Mouse (Mus musculus) CD4-positive, CD25-positive, alpha-beta regulatory T cell, adult 2 months (primary cell): Measurements from ENCODE around the gene Gm26566.
"Not testable (repeated sequence)": the region's sequence is repeated elsewhere in the genome, so short reads cannot be mapped to it uniquely, and the experiment has no call there.

Experiments
- DNase-seq: peaks from one replicate; pipeline ENCODE4 v3.0.0-alpha.2; 2012; ENCODE audit warnings: low read depth, low spot score

The Gm26566 gene

DNA sequence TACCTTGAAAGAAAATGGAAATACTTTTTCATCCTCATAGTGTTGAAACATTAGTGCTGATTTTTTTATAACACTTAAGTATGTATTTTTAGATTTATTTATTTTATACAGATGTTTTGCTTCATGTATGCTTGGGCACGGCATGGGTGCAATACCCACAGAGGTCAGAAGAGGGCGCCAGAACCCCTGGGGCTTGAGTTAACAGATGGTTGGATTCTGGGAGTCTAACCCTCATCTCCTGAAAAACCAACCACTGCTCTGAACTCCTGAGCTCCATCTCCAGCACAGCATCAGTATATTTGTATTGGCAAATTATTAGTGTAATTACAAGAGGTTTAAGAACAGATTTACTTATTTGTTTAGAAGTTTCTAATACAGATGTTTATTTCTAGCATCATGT is 16.9 kb downstream of the Gm26566 start:
- DNase-seq, result peak; percentile 91

DNA sequence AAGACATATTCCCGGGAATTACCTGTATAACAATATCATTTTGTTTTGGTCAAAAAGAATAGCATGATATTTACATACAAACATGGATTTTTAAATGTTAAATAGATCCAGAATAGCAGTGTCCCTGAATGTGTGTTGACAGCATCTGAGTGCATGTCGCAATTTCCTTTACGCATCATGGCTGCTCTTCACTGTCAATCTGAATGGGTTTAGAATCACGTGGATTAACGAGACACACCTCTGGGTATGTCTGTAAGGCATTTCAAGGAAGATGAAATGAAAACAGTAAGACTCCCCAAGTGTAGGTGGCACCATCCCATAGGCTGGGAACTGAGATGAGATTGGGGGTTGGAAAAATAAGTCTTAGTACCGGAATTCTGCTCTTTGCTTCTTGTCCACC is 17.4 kb downstream of the Gm26566 start:
- no peak for DNase-seq

DNA sequence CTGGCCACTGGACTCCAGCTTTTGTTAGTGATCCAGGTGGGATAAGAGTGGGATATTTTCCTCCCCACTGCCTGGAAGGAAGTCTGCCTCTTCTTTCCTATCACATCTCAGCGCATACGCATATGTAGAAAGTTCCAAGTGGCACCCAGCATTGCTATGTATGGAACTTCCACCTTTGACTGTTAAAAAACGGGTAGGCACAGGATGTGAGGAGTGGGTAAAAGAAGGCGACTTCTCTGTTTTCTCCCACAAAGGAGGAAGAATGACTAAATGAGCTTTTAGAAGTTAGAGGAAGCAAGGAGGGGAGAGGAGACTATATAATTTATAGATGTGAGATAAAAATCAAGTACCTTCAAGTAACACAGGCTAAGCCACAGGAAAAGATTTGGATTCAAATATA is 19.8 kb downstream of the Gm26566 start:
- no peak for DNase-seq

DNA sequence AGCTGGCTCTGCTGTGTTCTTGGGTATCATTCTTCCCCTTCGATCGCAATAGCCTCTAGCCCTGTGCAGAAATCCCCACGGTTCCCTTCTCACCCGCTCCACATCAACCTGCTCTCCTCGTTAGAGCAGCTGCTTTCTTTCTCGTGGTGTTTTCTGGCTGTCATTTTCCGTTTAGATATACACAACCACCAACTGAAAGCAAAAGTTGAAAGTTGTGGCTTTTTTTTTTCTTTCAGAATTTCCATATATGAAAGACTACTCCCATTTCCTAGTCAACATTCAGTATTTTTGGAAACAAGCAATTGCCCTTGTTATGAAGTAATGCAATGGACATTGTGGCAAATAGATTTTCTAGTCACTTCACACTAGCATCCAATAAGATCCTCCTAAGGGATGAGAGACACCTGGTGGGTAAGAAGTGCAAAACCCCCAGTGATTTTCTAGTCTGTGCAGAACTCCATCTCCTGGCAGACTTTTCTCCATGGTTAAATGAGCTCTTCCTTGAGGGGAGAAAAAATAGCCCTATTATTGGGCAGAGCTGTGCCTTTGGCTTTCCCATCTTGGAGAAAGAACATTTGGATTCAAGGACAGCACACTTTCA is 21.3 kb downstream of the Gm26566 start:
- peak; percentile 33 for DNase-seq

DNA sequence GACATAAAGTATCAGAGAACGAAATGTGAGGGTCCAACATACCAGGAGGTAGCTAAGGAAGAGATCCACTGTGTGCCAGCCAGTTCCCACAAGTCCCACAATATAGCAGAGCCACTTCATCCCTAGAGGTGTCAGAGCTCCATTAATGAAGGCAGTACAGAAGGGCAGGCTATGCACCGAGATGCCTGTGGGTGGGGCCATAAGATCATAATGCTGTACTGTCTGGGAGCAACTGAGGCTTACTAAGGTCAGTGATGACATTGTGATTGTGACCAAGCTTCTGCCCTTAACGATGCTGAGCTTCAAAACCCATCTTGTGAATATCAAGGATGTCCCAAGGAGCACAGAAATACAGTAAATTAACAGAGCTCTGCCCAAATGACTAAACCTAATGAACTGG is 22.6 kb downstream of the Gm26566 start:
- peak; percentile 45 for DNase-seq

DNA sequence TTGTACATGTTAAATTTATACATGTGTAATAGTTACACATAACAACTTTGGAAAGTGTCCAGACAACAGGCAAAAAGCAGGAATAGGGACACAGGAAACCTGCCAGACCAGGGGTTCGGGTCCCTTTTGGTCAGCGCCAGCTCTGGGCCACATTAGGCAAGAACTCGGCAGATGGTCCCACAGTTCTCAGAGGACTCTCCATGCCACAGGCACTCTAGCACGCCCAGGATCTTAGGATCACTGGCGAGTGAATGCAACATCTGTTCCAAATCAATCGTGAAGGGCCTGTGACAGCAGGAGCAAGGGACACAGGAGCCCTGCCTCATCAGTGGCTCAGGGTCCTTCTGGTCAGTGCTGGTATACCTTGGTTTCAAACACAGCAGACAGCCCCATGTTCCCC is 28.3 kb downstream of the Gm26566 start:
- DNase-seq, result no peak

DNA sequence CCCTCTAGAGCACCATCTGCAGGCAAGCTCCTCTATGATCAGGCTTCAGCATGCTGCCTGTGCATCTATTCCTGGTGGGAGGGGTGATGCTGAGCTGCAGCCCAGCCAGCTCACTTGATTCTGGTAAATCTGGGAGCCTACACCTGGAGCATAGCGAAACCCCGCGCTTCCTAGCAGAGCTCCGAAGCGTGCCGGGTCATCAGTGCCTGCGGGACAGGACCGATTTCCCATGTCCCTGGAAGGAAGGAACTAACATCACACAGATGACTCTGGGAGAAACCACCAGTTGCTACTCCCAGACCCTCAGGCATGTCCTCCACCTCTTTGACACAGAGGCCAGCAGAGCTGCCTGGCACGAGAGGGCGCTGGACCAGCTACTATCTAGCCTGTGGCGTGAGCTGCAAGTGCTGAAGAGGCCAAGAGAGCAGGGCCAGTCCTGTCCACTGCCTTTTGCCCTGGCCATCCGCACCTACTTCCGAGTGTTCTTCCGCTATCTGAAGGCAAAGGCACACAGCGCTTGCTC is 33.3 kb downstream of the Gm26566 start, which contains the start of gene Gm13271:
TSS of gene Gm13271 (plus strand) at position 51 of the 523 bp plus-strand sequence.
- DNase-seq, result not testable (repeated sequence)

DNA sequence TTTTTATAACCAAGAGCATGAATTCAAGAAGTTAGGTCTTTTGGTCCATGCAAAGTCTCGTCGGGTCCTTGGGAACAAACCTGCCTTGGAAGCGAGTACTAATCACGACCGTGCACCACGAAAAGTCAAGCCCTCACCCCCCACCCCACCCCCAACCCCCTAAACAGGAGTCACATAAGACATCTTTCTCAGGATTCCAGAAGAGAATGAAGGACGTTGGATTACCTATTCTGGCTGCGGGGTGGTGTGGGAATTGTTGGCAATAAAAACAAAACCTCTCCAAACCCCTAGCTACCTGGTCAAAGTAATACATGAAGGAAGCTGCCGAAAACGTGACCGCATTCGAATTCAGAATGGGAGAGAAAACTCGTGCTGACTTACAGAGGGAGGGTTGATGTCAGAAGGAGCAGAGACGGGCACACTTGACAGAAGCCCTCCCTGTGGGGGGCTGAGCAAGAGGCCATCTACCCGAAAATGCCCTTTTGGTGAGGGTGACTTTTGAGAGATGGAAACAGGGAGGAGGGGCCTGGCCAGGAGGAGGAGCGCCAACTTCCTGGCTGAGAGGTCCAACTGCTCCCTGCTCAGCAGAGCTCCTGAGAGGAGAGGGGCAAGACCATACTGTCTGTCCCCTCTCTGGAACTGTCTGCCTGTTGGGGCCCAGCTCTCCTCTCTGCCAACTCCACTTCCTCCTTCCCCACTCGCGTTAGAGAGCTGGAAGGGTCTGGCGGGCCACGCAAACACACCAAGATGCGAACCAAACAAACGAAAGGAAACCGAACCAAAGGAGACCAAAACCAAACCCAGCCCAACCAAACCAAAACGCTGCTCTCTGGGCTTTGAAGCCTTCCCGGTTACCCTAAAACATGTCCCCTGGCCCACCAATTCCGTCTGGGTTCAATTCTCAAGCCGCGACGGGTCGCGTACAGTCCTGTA is 35.2 kb downstream of the Gm26566 start:
- DNase-seq, result peak; percentile 56

DNA sequence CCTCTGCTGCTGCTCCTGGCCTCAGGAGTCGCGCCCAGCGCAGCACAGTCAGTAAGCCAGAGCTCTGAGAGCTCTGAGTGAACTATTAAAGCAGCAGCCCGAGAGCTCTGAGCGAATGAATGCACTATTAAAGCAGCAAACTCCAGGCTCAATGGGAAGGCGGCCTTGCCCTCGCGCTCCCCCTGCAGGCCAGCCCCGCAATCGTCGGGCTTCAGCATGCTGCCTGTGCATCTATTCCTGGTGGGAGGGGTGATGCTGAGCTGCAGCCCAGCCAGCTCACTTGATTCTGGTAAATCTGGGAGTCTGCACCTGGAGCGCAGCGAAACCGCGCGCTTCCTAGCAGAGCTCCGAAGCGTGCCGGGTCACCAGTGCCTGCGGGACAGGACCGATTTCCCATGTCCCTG is 36.0 kb downstream of the Gm26566 start:
- peak; percentile 92 for DNase-seq

DNA sequence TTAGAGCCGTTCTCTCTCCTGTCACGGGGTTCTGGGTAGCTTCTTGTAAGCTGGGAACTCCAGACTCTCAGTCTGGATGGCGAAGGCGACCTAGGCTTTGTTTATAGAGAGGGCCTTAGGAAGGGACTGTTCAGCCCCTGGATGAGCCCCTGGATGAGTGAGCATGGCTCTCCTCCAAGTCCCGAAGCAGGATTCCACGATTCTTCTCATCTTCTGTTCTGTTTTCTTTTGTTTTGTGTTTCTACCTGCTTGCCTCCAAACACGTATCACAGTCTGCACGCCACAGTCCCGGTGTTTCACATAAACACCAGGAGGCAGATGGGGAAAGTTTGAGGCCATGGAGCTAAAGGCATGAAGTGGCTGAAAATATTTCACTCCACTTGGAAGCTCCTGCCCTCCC is 37.1 kb downstream of the Gm26566 start:
- DNase-seq, result not testable (repeated sequence)

DNA sequence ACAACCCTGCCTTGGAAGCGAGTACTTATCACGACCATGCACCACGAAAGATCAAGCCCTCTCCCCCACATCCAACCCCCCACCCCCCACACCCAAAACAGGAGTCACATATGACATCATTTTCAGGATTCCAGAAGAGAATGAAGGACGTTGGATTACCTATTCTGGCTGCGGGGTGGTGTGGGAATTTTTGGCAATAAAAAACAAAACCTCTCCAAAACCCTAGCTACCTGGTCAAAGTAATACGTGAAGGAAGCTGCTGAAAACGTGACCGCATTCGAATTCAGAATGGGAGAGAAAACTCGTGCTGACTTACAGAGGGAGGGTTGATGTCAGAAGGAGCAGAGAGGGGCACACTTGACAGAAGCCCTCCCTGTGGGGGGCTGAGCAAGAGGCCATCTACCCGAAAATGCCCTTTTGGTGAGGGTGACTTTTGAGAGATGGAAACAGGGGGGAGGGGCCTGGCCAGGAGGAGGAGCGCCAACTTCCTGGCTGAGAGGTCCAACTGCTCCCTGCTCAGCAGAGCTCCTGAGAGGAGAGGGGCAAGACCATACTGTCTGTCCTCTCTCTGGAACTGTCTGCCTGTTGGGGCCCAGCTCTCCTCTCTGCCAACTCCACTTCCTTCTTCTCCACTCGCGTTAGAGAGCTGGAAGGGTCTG is 38.1 kb downstream of the Gm26566 start, which contains the start of gene Gm13283:
TSS of gene Gm13283 (plus strand) at position 510 of the 659 bp plus-strand sequence.
- not testable (repeated sequence) for DNase-seq

DNA sequence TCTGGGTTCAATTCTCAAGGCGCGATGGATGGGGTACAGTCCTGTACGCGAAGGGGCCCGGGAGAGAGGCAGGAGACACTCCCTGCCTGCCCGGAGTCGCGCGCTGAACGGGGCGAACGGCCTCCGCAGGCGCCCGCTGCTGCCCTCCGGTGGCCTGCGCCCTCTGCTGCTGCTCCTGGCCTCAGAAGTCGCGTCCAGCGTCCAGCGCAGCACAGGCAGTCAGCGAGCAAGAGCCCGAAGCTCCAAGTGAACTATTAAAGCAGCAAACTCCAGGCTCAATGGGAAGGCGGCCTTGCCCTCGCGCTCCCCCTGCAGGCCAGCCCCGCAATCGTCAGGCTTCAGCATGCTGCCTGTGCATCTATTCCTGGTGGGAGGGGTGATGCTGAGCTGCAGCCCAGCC is 38.8 kb downstream of the Gm26566 start:
- DNase-seq, result peak; percentile 85

DNA sequence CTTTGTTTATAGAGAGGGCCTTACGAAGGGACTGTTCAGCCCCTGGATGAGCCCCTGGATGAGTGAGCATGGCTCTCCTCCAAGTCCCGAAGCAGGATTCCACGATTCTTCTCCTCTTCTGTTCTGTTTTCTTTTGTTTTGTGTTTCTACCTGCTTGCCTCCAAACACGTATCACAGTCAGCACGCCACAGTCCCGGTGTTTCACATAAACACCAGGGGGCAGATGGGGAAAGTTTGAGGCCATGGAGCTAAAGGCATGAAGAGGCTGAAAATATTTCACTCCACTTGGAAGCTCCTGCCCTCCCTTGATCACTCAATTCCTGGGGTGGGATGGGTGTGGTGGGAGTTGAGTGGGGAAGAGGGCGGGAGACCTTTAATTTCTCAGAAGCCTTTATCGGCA is 40.2 kb downstream of the Gm26566 start:
- not testable (repeated sequence) for DNase-seq

DNA sequence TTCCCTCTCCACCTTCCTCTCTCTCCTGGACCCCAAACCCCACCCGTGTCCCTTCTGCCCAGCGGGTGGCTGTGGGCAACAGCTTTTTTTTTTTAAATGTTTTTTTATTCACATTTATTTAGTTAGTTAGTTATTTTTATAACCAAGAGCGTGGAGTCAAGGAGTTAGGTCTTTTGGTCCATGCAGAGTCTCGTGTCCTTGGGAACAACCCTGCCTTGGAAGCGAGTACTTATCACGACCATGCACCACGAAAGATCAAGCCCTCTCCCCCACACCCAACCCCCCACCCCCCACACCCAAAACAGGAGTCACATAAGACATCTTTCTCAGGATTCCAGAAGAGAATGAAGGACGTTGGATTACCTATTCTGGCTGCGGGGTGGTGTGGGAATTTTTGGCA is 40.7 kb downstream of the Gm26566 start:
- DNase-seq, result not testable (repeated sequence)

DNA sequence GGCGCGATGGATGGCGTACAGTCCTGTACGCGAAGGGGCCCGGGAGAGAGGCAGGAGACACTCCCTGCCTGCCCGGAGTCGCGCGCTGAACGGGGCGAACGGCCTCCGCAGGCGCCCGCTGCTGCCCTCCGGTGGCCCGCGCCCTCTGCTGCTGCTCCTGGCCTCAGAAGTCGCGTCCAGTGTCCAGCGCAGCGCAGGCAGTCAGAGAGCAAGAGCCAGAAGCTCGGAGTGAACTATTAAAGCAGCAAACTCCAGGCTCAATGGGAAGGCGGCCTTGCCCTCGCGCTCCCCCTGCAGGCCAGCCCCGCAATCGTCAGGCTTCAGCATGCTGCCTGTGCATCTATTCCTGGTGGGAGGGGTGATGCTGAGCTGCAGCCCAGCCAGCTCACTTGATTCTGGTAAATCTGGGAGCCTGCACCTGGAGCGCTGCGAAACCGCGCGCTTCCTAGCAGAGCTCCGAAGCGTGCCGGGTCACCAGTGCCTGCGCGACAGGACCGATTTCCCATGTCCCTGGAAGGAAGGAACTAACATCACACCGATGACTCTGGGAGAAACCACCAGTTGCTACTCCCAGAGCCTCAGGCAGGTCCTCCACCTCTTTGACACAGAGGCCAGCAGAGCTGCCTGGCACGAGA is 41.9 kb downstream of the Gm26566 start:
- peak; percentile 70 for DNase-seq
